Mouse (Mus musculus): ENCODE data around the gene Hmgn1.
"Not testable (repeated sequence)": the region's sequence is repeated elsewhere in the genome, so short reads cannot be mapped to it uniquely, and the experiment has no call there.

GRCm38 (mm10) chr16:96097811-96098210, 29.7 kb downstream of the Hmgn1 start:
- not testable (repeated sequence) for TF ChIP-seq CTCF (IDR thresholded peaks at IDR 0.05; ENCODE audit: insufficient read depth, low read length); POLR2A (IDR thresholded peaks at IDR 0.05; ENCODE audit: borderline replicate concordance, extremely low read depth, low read depth, low read length)
